Mouse (Mus musculus) kidney, adult 8-10 months (tissue): Measurements from ENCODE around the gene F10.

Experiments
- DNase-seq, 2 experiments: peaks; one replicate each; pipeline ENCODE4 v3.0.0; 2022

The F10 gene

DNA sequence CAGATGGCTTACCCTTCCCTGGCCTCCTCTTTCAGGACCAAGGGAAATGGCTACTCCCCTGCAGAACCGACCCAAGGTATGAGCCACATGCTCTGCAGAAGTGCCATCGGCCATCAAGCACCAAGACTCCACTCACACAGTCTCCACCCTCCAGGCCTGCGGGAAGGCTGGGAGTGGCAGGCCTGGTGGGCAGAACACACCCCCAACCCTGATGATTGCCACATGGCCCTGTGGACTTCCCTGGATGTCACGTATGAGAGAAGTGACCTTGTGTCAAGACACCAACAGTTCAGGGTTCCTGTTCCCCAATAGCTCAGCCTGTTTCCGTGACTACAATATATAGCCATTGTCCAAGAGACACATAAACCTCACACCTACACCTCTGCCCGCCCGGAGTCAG is at the start of gene F10:
Gene F10 (plus strand): TSS at position 294 of the 400 bp plus-strand sequence.
- DNase-seq = no peak

DNA sequence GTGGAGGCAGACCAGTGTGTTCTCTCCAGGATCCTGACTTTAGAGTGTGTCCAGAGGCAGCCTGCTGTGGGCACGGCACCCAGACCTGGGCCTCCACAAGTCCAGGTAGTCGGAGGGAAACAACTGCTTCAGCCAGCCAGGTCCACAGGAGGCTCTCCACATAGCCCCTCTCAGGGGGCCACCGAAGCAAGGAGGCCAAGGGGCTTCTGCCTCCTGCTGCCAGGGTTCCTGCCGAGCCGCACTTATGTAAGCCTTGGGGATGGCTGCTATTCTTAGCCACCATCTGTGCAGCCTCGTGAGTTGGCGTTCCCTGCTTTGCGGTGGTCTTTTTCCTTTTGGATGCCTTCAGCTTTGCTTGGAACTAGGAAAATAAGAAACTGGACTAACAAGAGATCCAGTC is 49.5 kb upstream of the F10 start:
- DNase-seq = no peak

DNA sequence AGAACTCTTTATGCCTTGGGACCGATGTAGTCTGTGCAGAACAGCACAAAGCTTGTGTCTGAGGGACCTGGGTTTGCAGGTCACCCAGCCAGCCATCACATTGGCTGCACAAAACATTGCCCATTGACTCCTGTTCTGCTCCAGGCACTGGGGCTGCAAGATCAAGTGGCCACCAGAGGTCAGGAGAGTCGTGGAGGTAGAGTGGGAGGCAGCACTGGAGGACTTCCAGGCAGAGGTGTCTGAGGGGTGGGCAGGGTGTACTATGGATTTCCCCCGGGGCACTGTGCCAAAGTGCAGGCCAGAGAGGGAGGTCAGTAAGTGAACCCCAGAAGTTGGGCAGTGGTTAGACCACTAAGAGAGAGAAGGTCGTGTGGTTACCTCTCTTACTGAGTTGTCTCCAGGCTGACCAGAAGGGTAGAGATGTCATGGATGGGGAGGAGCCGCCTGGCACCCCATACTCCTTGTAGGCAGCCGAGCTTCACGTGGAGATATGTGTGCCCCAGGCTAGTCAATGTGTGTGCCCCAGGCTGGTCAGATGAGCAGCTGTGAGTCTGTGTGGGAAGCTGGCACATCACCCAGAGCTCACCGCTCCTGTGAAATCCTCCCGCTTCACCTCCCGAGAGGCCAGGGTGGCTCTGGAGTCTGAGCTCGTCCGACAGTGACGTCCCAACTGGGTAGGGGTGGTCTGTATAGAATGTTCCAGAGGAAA is 48.2 kb upstream of the F10 start:
- no peak for DNase-seq

DNA sequence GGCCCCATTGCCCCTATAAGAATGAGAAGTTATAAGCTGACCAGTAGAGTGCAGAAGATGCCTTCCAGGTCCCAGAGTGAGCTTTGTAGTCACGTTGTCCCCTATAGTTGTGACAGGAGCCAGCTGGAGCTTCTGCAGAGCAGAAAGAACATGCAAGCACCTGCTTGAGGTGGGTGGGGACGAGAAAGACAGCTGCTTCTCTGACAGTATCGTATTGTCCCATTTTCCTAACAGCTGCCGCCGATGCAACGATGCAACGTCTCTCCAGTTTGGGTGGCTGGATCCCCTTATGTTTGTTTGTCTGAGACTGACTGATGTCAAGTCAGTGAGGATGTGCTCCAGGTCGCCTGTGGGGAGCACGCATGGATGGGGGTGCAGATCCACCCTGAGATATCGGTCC is 45.7 kb upstream of the F10 start:
- no peak for DNase-seq

DNA sequence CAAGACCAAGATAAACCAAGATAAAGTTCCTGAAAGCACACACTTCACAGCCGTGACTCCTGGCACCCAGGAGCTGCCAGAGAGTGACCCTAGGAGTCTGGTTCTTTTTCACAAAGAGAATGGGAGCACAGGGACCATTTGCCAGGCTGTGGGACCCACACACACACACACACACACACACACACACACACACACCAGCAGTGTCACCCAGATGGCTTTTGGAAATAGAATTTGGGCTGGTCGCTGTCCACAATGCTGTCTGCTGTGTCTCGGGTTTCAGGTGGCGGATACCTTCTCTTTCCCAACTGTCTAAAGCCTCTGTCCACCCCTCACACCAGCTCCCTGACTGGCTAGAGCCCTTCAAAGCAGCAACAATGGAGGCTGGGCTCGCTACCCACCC is 42.6 kb upstream of the F10 start:
- no peak for DNase-seq

DNA sequence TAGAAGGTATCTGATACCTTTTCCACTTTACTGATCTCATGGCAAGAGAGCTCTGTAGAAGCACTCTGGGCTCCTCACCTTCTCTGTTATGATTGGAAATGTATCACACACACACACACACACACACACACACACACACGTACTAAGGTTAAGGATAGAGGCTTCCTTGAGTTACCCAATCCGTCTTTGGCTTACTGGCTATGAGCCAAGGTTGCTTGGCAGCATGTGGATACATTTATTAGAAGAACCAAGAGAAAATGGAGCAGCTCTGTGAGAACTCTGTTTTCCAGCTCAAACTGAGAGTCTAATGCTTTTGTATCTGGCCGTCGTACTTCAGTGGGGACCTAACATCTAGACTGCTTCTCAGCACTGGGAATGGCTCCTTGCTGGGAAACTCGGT is 41.6 kb upstream of the F10 start:
- no peak for DNase-seq

DNA sequence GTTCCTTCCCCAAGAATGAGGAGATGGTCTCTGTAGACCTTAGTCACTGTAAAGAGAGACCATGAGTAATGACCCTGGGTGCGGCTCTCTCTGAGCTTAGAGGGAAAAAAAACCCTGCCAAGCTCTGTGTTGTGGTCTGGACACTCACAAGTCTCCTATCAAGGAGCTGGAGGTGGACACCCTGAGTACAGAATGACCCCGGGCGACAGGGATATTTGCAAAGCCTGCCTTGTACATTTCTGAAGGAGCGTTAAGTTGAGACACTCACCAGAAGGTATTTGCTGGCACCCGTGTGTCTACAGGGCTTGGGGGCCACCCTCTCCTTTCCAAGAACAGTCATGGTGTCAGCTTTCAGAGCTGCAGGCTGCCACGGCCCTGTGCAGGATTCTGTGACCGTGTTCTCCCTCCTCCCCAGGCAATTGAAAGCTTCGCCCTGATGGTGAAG is 40.3 kb upstream of the F10 start:
- no peak for DNase-seq

DNA sequence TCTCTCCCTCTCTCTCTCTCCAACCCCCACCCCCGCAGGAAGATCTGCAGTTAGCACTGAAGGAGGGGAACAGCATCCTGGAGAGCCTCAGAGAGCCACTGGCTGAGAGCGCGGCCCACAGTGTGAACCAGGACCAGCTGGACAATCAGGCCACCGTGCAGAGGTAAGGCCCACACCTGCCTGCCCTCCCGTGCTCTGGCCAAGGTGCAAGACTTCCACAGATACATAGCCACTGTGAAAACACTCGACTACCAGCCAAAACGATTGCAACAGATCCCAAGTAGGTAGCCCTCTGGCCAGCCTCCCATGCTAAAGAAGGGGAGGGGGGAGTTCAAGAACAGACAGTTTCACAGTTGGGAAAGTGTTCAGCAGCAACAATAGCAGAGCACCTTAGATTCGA is 38.8 kb upstream of the F10 start:
- no peak for DNase-seq

DNA sequence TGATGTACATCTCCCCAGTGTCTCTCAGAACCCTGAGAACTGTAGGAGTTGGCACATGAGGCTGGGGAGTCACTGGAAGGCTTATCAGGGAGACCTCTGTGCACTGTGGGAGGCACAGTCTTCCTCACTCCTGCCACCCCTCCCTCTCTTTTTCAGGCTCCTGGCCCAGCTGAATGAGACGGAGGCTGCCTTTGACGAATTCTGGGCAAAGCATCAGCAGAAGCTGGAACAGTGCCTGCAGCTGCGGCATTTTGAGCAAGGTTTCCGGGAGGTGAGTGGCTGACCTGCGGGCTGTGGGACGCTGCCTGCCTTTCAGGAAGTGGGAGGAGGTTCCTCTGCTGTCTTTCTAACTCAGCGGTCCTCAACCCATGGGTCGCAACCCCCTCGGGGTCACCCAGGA is 37.3 kb upstream of the F10 start:
- DNase-seq = no peak

DNA sequence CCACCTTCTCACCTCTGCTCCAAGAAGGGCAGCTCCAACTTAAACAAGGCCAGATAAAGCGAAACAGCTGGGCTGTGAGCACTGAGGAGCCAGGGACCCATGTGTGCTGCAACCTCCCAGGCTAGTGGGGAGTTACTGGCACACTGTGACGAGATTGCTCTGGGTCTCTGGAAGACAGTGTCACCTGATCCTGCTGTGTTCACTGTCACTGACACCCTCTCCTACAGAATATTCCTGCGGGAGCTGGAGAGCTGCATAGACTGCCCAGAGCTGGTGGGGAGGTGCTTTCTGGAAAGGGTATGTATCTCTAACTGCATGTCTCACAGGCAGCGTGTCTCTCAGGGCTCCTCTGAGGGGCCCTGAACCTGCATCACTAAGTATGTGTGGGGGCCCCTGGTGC is 29.6 kb upstream of the F10 start:
- no peak for DNase-seq

DNA sequence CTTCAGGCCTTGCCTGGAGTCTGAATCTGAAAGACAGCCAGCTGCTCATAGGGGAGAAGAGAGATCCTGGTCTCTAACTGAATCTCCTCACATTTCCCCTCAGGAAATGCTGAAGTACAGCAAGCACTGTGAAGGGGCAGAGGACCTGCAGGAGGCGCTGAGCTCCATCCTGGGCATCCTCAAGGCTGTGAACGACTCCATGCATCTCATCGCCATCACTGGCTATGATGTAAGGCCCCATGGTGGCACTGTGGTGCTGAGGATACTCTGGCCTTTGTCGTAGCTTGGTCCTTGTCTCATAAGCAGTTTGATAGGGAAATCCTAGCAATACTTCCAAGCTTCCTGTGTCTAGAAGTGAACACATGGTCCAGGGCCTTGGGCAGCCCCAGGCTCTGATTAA is 26.8 kb upstream of the F10 start:
- DNase-seq = peak in 1 of 2 experiments; percentile 5

DNA sequence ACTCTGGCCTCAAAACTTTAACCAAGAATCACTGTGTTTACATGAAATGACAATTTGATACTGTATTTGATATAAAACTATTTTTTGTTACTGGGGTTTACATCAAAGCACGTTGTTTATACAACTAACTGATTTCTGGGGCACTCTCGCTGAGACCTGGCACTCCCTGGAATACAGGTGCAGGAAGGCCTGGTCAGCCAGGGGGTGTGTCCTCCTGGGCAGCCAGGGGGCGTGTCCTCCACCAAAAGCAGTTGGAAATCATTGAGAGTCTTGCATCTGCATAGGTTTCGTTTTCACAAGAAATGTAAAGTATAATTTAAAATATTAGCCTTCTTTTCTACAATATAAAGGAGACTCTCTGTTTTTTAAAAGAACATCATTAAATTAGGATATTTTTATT is 17.5 kb upstream of the F10 start:
- DNase-seq = no peak

DNA sequence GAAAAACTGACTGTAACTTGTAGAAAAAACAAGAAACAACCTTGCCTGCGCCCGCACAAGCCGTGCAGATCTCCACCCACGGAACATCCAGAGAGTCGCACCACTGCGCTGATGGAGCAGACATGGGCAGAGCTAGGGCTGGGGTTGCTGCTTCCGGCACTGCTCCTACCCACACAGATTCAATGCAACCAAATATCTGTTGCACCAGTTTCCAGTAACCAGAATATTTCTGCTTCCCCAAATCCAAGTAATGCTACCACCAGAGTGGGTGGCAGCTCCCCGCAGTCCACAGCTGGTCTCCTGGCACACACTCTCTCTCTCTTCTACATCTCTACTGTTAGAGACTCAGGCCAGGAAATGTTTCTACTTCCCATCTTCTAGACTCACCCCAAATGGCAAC is 15.3 kb upstream of the F10 start:
- DNase-seq = no peak

DNA sequence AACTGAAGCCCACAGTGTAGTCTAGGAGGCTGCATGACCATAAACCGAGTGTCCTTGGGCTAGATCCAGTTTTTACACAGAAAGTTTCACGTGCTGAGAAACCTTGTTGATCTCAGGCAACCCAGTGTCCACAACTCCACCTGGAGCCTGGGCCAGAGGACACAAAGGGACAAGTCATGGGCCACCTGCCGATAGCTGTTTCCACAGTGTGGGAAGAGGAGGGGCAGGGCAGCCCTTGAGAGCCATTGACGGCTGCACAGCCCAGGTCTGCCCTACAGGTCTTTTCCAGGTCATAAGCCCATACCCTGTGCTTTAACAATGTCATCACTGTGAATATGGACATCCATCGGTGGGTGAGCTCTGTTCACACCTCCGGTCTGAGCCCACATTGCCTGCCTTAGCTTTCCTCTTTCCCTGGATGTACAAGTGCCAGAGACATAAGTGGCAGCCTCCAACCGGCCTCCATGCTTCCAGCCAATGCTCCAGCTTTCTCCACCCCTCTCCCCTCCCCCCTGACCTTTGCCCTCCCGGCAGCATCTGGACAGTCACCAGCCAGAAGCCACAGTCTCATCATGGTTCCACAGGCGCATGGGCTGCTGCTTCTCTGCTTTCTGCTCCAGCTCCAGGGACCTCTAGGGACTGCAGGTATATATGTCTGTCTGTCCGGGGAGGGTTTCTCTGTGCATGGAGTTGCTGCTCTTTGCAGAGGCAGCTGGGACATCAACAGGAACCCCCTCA is 11.5 kb upstream of the F10 start, which contains the start of gene F7:
Gene F7 (plus strand): TSS at position 548 of the 738 bp plus-strand sequence.
- DNase-seq = peak; percentile 12 to 21

DNA sequence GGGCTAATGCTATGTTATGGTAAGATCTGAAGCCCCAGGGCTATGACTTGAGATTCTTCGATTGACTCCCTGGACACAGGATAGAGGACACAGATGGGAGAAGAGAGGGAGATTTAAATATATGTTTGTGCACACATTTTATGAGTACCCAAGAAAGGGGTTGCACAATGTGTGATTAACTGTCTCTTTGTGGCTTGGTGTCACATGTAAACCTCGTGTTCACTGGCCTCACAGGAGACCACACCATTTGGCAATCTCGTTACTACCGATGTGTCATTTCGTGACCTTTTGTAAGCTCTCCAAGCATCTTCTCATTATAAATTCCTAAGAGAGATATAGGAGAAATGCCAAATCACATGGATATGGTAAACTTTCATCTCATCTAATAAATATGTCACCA is 9.5 kb upstream of the F10 start:
- no peak for DNase-seq

DNA sequence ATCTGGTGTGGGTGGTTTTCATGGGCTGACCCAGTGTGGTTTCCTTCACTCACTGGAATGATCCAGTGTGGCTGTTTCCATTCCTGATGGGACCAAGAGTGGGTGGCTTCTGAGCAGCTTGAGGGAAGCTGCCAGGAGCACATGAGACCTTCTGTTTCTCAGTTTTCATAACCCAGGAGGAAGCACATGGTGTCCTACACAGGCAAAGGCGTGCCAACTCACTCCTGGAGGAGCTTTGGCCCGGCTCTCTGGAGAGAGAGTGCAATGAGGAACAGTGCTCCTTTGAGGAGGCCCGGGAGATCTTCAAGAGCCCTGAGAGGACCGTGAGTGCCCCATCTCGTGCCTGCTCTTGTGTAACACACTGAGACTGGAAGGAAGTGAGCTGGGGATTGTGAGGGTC is 8.6 kb upstream of the F10 start:
- no peak for DNase-seq

DNA sequence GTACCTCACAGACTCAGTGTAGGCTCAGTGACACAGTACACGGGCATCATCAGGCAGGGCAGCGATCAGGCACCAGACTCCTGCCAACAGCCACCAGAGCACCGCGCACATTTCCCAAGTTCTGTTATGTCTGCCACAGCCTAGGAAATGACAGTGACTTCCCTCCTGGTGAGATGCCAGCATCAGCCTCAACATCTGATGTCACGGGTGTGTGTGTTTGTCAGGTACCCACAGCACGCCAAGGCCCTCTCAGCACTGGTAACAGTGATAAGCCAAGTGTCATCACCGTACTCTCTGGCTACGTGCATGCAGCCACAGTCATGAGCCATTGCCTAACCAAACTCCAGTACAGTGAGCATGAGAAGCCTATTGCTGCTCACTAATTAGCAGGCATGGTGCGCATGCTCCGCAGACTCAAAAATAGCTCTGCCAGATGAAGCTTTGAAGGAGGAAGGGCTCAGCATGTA is 729 bp upstream of the F10 start:
- no peak for DNase-seq

DNA sequence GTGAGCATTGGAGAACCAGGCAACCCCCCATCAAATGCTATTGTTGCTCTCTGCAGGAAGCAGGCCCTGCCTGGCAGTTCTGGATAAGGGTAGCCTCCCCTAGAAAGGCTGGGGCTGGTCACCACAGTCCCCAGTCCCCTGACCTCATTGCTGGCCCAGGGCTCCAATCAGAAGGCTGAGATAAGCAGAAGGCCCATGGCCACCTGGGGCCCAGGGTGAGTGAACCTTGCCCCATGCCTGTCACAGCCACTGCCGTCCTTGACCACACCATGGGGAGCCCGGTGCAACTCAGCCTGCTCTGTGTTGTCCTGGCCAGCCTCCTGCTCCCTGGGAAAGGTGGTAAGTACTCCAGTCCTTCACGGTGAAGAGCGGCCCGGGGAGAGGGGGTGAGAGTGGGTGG is 461 bp downstream of the F10 start:
- peak in 1 of 2 experiments; percentile 13 for DNase-seq

DNA sequence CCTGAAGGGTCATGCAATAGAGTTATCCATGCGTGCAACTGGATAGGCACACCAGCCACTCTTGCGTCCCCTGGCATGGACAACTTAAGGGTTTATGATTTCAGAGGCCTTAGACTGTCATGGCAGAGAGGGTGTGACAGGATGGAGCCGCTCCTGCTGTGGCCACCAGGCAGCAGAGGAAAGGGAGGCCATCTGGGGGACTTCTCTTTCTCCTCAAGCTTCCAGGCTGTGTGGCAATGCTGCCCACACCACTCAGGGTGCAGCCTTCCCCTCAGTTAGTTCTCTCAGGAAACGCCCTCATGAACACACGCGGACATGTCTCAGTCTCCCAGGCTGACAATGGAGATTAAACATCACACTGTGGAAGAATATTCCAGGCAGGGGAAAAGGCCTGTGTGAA is 1.9 kb downstream of the F10 start:
- no peak for DNase-seq

DNA sequence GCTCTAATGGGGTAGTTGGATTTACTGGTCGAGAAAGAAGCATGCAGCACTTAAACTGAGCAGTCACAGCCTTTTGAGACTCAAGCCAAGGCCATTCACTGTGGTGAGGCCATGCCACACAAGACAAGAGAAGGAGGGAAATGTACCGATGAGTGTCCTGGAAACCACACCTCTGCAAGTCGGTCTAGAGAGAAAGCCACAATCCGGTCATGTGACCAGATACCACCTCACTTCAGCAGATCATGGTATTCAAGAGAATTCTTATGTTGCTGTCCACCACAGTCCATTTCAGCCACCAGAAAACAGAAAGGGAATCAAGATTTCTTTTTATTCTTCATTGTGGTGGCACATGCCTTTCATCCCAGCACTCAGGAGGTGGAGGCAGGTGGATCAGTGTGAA is 4.4 kb downstream of the F10 start:
- no peak for DNase-seq

DNA sequence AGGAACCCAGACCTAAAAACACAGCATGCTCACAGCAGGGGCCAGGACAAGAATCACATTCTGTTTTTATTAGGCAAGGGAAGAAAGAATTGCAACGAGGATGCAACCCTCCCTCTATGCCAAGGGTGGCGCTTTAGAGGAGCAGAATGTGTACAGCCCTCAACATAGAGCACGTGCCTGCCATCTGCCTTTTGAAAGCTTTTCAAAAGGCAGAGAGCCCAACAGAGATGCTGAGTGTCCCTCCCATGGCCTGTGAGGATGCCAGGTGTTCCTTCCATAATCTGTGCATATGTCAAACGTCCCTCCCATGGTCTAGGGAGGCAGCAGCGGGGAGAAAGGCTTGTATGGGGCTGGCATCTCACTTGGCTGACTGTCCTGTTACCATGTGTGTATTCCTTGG is 10.5 kb downstream of the F10 start:
- no peak for DNase-seq

DNA sequence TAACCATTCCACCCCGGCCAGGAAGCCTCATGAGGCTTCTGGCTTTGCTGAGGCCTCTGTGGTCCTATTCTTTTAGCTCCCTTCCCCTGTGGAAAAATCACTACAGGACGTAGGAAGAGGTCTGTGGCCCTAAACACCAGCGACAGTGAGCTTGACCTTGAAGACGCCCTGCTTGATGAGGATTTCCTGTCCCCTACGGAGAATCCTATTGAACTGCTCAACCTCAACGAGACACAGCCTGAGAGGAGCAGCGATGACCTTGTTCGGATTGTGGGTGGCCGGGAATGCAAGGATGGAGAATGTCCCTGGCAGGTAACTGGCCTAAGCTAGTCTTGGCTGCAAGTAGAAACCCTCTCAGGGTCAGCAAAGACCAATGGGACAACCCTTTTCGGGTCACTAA is 13.4 kb downstream of the F10 start:
- DNase-seq = no peak

DNA sequence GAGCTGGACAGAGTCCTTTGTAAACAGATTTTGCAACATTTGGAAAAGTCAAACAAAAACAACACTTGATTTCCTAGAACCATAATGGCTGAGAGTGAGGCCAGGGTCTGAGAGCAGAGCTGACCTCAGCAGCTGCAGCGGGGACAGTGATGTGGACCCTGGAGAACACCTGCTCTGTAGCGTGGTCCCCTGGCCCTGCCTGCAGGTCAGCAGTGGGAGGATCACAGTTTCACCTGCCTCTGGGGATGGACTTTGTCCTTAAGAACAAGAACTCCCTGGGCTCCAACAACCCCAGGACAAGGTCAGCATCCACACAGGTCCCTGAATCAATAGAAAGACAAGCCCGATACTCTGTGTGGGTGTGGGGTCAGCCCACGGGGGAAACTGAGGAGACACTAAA is 20.2 kb downstream of the F10 start:
- peak; percentile 31 to 43 for DNase-seq

DNA sequence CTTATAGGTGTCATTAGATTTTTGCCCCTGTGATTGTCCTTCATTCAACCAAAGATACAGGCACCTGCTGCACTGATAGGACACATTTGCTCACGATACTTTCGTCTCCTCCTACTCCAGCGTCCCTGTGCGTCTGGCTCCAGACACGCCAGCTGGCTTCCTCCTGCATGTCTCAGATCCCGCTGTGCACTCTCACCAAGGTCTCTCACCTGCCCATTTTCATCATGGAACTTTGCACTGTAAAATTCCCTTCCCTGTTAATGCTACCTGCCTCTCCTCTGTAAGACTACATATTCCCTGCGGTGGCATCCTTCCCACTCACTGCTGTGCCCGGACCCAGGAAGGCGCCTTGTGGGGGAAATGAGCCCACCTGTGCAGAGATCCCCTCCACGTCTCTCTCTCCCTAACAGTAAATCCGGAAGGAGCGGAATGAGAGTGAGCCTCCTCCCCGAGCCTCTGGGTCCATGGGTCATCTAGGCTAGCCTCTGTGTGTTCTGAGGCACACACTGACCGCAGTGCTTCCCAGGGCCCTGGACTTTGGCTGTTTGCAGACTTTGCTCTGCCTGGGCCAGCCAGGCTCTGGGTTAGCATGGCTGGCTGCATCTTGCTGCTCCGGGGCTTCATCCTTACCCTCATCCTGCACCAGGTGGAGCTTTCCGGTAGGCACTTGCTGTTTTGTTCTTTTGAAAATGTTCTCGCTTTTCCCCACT is 23.5 kb downstream of the F10 start, which contains the start of gene Proz:
Gene Proz (plus strand): TSS at position 474 of the 710 bp plus-strand sequence.
- DNase-seq = peak; percentile 80 to 83
